Mouse (Mus musculus) erythroblast, embryonic 14.5 days (primary cell): ENCODE data around the gene Adamts5.

Experiments used
- GATA1 ChIP-seq: IDR thresholded peaks from 2 replicates; pipeline ENCODE4 v1.6.1; 2012; ENCODE audit warnings: low read length, inconsistent platforms, mixed read lengths
- TAL1 ChIP-seq: IDR thresholded peaks from 3 replicates; pipeline ENCODE4 v1.6.1; 2012; ENCODE audit warnings: low read length, inconsistent platforms, mixed read lengths

DNA sequence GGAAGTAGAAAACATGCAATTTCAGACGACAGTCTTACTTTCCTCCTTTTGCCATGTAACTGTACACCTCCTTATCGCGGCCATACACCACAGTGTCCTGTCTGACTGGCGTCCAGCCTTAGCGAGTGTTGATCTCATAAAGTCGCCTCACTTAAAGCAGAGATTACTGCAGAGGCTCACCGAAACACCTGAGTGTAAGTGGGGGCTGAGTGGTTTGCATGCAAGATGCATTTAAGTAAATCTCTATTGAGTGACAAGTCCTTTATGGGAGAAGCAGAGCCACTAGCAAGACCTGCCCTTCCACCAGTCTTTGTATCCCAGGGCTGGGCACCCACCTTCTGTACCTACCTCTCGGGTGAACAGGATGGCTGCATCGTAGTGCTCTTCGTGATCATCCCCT is 2.8 kb downstream of the Adamts5 start:
- TF ChIP-seq GATA1: no peak
- TF ChIP-seq TAL1: no peak
